Mouse (Mus musculus) G1E (cell line): ENCODE results near the gene 1810049J17Rik.
"Not testable (repeated sequence)": the region's sequence is repeated elsewhere in the genome, so short reads cannot be mapped to it uniquely, and the experiment has no call there.

ENCODE experiments used
- CTCF ChIP-seq: IDR thresholded peaks from 2 replicates; pipeline ENCODE4 v1.5.1; 2012; ENCODE audit warnings: low read depth, low read length, inconsistent platforms, mixed read lengths
- GATA1 ChIP-seq: IDR thresholded peaks from 2 replicates; pipeline ENCODE4 v1.6.1; 2012; ENCODE audit warnings: borderline replicate concordance, low read length, inconsistent platforms, mixed read lengths
- GATA2 ChIP-seq: IDR thresholded peaks from 2 replicates; pipeline ENCODE4 v1.6.1; 2012; ENCODE audit warnings: low read depth, low read length, inconsistent platforms, borderline replicate concordance
- POLR2AphosphoS5 ChIP-seq: IDR thresholded peaks from 2 replicates; pipeline ENCODE4 v1.6.1; 2012; ENCODE audit warnings: low read depth, low read length, inconsistent platforms; ENCODE audit not compliant: insufficient replicate concordance

DNA sequence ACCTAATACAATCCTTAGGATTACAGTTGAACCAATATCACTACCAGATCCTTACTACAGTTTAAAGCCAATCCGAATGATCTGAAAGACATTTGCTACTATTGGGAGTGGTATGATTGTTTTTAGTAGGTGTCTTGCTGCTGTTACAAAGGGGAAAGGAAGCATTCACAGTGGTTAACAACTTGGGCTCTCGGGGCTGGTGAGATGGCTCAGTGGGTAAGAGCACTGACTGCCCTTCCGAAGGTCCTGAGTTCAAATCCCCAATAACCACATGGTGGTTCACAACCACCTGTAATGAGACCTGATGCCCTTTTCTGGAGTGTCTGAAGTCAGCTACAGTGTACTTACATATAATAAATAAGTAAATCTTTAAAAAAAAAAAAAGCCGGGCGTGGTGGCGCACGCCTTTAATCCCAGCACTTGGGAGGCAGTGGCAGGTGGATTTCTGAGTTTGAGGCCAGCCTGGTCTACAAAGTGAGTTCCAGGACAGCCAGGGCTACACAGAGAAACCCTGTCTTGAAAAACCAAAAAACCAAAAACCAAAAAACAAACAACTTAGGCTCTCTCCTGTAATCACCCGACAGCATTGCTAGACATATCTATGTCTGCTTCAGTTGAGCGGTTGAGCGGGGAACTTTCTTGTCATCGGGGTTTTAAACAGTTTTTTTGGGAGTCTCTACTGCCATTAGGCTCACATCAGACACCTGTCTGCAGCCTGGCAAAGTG is 45.0 kb upstream of the 1810049J17Rik start:
- not testable (repeated sequence) for TF ChIP-seq CTCF, GATA1, GATA2, POLR2AphosphoS5
